Mouse (Mus musculus): ENCODE measurements around the gene Ucma. TPM values are rescaled to one million over a fixed set of nuclear protein-coding genes. Genes with fewer than 3 reads are reported as not detected.

Ucma gene
- total RNA-seq, 2 experiments from 2014 or later: 0.52 TPM; not detected in 1

DNA sequence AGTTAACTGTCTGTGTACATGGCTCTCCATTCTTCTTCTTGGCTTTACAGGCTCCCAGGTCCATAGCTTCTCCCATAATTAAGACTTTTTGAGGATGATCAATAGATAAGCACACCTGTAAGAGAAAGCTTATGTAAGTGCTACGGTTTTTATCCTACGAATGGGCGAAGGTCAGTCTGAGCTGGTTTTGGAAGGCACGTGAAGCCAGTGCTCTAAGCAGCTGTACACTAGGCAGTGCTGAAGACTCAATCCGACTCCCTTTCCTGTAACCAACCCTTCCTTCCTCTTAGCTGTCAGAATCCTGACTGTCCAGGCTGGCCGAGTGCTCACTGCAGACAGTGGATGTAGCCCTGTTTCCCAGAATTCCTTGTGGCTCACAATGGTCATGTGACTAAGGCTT, 25.3 kb downstream of the Ucma start:
- DNase-seq (ENCODE audit: low spot score in 2 of 2): no peak

DNA sequence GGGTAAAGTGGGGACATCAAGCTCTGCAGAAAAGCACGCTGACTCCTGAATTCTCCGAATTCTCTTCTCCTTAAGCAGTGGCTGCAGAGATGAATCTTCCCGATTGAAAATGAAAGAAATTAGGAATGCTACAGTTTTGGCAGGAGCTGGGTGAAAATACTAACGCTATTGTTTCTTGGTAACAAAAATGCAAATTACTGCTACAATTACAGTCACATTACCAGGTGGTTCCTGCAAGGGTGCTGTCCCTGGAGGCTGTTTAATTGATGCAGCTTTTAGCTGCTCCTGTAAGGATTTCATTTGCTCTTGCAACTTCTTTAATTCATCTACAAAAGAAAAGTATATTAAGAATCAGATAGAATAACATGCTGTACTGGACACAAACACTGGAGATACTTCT, 31.2 kb downstream of the Ucma start:
- DNase-seq (ENCODE audit: low spot score in 2 of 2): no peak

DNA sequence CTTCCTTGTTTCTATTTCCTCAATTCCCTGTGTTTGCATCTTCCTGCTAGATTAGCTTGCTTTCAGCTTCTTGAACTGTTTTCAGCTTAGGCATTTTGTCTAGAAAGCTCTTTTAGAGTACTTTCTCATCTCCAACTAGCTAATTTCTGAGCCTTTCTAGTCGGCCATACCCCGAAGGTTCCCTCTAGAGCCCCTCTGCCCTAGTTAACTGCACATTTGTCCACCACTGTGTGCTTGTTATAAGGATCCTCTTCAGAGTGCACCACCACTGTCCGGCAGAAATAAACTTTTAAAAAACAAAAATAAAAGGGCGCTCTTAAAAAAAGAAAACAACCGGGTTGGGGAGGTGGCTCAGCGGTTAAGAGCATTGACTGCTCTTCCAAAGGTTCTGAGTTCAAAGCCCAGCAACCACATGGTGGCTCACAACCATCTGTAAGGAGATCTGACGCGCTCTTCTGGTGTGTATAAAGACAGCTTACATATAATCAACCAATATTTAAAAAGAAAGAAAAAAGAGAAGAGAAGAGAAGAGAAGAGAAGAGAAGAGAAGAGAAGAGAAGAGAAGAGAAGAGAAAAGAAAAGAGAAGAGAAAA, 36.1 kb downstream of the Ucma start:
- DNase-seq (ENCODE audit: low spot score in 2 of 2): no peak

DNA sequence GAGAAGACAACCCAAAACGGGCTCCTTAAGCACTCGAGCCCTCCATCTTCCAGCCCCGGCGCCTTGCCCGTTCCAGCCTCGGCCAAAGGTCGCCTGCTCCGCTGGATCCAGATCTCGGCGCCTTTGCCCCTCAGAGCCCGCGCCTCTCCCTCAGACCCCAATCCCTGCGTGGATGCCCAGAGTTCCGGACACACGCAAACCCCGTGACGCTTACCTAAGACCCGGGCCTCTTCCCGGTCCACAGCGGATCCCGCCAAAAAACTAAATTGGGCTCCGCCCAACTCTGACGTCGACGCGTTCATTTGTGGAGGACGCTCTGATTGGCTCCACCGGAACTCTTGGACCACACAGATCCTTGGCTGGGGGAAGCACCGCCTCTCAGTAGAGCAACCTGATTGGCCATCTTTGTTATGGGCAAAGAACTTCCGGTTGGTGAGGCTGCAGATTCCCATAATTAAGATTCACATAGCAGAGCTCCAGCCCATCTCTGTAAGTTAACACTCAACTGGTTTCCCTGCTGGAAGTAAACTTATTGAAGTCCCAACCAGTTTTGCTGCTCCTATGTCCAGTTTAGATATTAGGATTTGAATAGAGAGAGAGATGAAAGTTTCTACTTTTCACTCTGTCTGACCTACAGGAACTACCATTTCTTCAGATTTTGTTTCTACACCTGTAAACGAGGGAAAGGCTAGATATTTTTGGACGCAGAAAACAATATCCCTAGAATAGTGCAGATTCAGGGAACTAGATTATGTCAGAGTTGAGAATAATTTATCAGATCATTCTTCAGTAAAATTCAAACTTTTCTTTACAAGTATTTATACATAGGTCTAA, 36.8 kb downstream of the Ucma start, which contains the start of gene Mcm10:
TSS of gene Mcm10 (minus strand) at position 301 of the 834 bp plus-strand sequence.
- peak; percentile 89 to 93 for DNase-seq (ENCODE audit: low spot score in 2 of 2)

DNA sequence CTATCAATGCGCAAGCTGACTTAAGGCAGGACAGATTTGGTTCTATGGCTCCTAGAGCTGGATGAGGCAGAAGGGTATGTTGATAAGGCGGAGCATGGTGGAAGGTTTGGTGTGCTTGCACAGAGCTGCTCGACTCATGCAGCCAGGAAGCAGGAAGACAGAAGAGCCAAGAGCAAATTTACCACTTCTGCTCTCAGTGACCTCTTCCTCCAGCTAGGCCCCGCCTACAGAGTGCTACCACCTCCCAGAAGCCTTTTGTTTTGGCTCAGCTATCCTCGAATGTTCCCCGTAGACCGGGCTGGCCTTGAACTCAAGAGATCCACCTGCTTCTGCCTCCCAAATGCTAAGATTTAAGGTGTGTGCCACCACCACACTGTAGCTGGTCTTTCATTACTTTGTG, 38.7 kb downstream of the Ucma start:
- no peak for DNase-seq (ENCODE audit: low spot score in 2 of 2)

DNA sequence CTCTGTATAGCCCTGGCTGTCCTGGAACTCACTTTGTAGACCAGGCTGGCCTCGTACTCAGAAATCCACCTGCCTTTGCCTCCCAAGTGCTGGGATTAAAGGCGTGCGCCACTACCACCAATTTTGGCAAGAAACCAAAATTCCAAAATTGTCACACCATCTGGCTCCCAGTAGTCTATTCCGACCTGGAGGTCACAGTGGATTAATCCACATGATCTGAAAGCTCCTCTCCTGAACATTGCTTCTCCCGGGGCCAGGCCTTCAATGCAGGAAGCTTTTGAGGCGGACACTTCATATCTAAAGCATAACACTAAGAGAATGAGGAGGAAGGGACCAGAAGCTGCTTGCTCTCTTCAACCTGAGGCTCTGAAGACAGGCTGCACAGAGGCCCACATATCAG, 39.6 kb downstream of the Ucma start:
- DNase-seq (ENCODE audit: low spot score in 2 of 2): no peak

DNA sequence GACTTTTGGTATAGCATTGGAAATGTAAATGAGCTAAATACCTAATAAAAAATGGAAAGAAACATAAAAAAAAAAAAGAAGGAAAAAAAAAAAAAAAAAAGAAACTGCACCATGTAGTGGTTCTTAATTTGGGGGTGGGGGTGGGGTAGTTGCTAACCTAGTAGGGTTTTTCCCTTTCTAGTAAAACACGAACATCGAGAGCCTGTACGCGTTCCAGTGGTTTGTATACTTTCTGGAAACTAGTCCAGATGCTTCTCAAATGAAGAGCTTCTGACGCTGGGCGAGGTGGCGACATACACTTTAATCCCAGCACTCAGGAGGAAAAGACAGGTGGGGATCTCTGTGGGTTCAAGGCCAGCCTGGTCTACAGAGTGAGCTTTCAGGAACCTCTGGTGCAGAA, 41.0 kb downstream of the Ucma start:
- DNase-seq (ENCODE audit: low spot score in 2 of 2): no peak

DNA sequence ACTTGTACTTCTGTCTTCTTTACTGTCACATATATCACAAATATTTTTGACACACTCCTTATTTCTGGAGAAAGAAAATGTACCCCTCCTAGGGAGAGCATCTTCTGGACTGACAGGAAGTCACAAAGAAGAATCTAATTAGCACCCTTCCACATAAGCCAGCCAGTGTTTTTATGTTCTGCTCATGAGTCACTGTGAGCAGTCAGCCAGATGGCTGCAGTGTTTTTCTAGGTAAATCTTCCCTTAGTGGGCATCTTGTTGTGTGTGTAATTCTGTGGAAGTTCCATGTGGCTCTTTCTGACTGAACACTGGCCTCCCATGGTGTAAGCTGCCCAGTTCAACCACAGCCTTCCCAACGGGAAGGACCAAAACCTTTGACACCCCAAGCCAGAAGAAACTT, 43.8 kb downstream of the Ucma start:
- no peak for DNase-seq (ENCODE audit: low spot score in 2 of 2)

DNA sequence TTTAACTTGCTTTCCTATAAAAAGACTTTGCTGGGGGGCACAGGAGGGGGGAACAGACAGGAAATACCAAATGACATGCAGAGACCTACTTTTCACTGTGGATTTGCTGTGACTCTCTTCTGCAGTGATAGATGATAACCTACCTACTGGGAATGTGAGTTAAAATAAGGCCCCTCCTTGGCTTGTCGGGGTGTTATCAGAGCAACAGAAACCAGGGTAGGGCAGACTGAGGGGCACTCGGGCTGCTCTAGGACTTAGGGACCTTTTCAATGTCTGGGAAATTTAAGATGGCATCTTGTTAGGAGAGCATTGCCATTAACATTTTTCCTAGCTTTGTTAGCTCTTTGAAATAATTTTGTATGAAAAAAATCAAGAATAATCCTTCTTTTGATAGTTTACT, 47.4 kb downstream of the Ucma start:
- DNase-seq (ENCODE audit: low spot score in 2 of 2): no peak

DNA sequence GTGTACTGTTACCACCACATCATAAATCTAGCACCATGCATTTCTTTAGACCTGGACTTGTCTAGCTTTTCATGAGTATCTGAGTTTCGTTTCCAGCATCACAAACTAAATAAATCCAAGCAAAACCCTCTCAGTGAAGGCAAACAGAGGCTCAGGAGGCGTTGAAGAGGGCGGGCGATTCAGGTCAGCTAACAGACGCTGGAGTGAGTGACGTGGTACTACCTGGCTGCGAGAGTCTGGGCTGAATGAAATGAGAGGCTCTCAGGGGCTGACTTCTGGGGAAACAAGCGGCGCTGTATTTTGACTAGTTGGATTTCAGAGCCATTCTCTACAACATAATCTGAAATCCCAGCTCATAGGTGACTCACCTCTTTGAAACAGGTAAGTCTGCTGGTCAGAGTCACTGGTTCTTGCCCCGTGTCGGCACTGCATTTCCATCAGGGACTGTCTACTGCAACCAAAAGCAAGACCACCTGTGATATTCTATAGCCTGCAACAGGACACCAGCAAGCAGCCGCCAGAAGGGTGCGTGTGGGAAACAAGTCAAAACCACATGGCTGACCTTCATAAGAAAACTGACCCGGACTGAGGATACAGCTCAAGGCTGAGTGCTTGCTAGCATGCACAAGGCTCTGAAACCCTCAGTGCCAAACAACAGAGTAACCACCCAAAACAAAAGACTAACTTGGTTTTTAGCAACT, 47.9 kb downstream of the Ucma start:
- DNase-seq (ENCODE audit: low spot score in 2 of 2): no peak

DNA sequence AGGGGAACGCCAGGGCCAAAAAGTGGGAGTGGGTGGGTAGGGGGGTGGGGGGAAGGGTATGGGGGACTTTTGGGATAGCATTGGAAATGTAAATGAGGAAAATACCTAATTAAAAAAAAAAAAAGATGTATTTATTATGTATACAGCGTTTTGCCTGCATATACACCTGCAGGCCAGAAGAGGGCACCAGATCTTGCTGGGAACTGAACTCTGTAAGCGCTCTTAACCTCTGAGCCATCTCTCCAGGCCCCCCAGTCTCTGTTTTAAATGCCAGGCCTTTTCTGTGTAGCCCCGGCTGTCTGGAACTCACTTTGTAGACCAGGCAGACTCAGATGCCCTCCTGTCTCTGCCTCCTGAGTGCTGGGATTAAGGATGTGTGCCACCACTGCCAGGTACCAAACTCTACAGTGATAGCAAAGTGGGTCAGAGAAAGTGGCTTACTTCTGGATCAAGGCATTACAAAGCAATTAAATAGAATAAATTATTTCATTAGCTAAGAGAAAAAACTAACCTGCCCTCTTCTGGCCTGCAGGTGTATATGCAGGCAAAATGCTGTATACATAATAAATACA, 49.3 kb downstream of the Ucma start:
- DNase-seq (ENCODE audit: low spot score in 2 of 2): no peak

DNA sequence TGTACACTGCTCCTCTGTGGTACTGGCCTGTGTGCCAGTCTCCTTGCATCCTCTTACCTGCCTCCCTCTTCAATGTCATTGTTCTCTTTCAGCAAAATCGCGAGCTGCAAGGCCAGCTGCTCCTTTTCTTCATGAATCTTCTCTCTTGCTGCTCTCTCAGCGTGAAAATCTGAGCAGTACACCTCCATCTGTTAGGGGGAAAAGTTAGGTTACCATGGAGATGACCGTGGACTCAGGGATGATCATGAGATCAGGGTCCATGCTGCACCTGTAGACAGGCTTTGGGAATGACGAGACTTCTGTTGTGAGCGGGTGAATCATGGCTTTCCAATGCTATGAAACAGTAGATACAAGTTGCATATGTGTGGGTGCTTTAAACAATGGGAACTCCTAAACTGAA, 51.1 kb downstream of the Ucma start:
- DNase-seq (ENCODE audit: low spot score in 2 of 2): no peak

DNA sequence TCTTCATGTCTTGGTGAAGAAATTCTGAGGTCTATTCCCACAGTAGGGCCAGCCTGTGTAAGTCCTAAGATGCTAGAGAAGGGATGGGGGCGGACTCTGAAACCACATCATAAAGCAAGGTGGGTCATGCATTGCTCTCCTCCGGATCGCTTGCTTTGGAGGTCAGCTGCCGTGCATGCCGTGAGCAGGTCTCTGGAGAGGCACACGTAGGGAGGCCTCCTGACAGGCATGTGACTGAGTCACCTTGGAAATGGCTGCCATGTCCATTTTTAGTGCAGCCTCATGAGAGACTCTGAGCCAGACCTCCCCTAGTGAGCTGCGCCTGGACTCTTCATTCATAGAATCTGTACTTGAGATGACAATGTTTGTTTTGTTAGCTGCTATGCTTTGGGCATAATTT, 52.1 kb downstream of the Ucma start:
- DNase-seq (ENCODE audit: low spot score in 2 of 2): no peak

DNA sequence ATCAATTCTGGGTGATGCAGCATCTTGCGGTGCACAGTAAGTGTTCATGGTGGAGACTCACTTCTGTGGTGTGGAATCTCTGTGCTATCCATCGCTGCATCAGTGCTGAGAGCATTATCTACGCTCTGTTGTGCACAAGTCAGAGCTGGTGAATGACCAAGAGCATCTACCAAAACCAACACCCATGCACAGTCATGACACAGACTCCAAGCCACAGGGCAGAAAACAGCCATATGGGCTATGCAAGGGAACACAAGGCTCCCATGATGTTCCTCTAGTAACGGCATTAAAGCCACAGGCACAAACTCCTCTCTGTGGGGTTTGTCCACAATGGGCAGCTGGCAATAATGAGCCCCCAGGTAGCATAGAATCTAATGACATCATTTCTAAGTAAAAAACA, 53.9 kb downstream of the Ucma start:
- DNase-seq (ENCODE audit: low spot score in 2 of 2): no peak

DNA sequence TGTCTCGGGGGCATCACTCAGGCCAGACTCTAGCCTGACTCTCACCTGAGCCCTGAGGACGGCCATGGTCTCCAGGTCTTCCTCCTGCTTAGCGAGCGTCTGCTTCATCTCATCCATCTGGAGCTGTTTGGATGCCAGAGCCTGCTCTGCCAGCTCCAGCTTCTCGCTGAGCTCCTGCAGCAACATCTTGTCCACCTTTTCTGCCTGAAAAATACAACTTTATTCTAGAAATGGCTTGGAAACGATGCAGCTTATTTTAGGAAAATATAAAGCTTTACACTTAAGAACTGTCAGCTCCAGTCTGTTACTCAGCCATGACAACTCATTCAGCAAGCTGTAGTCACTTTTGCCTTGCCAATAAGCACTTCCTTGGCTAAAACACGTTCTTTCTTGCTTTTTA, 55.3 kb downstream of the Ucma start:
- no peak for DNase-seq (ENCODE audit: low spot score in 2 of 2)

DNA sequence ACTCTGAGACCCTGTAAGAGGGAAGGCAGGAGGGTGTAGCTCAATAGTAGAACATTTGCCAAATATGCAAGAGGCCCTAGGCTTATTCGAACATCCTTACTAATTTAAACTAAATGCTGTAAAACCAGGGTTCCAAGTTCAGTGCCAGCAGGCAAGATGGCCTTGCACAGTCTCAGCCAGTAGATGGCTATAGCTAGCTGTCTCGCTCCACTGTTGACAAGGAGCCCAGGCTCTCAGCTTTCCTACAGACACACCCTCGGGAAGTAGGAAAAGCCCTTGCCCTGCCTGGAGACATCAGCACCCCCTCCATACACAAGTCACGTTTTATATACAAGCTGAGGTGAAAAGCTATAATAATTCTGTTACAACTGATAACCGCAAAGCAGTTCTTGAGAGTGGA, 56.7 kb downstream of the Ucma start:
- DNase-seq (ENCODE audit: low spot score in 2 of 2): no peak

DNA sequence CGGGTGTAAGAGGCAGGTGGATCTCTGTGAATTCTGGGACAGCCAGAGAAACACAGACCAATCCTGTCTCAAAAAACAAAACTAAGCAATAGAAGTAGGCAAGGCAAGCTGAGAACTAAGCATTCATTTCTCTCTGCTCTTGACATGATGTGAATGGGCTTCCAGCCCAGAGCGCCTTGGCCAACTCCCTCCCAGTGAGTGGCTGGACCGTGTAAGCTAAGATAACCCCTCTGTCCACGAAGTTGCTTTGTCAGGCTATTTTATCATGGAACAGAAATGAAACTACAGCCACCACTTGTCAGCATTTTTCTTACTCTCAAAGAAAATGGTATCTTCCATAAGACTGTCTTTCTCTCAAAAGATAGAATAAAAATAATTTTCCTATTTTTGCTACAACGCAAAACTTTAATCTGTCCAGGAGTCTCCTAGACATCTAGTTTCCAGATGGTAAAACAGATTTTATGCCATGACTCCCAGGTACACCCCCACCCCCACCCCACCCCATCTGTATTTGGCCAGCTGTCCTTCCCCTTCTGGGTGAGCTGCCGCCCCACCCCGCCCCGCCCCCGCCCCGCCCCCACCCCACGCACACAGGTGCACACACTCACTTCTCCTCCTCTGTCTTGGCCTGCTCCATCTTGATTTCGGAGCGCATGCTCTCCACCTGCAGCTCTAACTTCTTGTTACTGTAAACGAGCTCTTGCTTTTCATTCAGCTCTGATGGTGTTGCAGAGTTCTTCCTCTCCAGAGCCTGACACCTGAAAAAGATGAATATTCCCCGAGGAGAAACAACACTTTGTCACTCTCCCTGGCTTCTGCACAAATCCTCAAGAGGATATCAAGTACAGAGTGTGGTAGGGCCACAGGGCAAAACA, 57.9 kb downstream of the Ucma start:
- DNase-seq (ENCODE audit: low spot score in 2 of 2): no peak

DNA sequence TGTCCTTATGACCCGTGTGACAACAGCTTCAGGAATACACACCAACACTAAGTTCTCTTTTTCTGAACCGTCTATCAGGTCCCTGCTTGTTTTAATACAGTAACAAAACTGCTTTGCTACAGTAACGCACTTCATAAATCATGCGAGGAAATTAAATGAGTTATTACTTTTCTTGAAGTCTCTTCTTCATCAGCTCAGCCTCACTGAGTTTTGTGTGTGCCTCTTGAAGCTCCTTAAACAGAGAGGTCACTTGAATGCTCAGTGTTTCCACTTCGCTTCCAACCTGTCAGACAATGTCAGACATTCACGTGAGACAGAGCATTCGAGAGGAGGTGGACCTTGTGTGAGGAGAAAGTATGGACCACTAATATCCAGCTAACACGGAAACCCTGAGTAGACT, 58.9 kb downstream of the Ucma start:
- DNase-seq (ENCODE audit: low spot score in 2 of 2): no peak

DNA sequence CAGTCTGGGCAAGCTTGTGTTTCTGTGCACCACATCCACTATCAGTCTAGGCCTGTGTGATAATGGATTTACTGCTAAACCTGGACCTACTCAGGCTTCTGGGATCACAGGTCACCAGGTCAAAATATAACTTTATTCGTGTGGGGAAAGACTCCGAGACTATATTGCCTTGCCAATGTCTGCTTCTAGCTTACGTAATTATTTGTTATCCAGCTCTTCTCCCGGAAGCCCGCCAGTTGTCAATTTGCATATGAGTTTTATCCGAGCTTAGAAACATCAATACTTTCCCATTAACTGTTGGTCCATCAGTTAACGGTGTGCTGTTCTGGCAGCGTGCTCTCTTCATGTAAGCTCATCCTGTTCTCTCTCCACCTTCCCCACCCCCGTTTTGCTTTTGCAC, 59.3 kb downstream of the Ucma start:
- no peak for DNase-seq (ENCODE audit: low spot score in 2 of 2)
